Mouse (Mus musculus): ENCODE measurements at regions not wholly inside any gene's neighbourhood (a gene's known extent, or its start where the extent isn't known, plus 50 kb on each side); places are given as distances from the start of the nearest gene placed in this dataset.

DNA sequence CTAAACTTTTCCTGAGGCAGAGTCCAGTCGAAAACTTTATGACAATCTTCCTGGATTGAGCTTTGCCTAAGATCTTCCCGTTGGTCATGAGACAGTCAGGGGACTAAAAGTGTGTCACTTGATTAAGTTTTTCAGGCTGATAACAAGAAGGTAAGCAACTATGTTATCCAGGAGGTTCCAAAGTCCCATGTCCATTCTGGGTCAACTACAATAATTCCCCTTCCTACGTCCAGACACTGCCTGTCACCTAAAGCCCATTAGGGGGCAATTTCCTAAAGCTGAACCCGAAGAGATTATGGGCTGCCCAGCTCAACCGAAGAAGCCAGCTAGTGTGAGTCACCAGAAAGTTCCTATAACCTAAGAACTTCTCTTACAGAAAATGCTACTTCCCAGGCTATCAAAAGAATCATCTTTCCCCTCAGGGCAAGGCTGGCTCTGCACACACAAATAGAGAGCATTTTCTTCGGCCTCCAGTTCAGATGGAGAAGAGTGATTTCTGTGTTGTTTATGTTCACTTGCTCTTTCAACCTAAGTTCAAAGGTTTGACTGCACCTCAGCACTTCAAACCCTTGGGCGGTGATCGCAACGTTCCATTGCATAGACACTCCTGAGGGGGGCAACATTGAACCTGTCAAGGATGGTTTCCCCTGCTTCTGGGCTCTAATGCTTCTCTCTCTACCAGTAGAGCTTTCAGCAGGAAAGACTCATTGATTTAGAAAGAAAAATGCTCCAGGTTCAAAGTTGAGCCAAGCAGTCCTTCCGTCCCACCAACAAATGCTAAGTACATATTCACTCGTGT lies 171.7 kb downstream of the Nrip1 start:
- peak; percentile 61 for TF ChIP-seq CTCF (IDR thresholded peaks at IDR 0.05; ENCODE audit: low read depth)
- TF ChIP-seq EP300 (IDR thresholded peaks at IDR 0.05; ENCODE audit: low read depth) = no peak

Data from heart, postnatal 0 days (tissue).